Mouse (Mus musculus) naive thymus-derived CD4-positive, alpha-beta T cell, adult 5 months (primary cell): Measurements from ENCODE around the gene Gm15517. TPM values are rescaled to one million over a fixed set of nuclear protein-coding genes. Genes with fewer than 3 reads are reported as not detected.

Source experiments
- polyA plus RNA-seq: library from polyadenylated mRNA; unstranded; fragments of 100-300 nt; shearing (Covaris generic); gene quantifications from one replicate; pipeline ENCODE4 v1.2.1, GENCODE M21; 2017

The Gm15517 gene
- polyA plus RNA-seq = not detected

GRCm38 (mm10) chr7:44261147-44261546 lies at the start of gene Gm15517:
Gm15517 (plus strand) TSS chr7:44261447.

GRCm38 (mm10) chr7:44215645-44216044 lies 45.6 kb upstream of the Gm15517 start, which contains the start of gene Klk1b5:
Klk1b5 (plus strand) TSS chr7:44215945.

GRCm38 (mm10) chr7:44225076-44225475 lies 36.2 kb upstream of the Gm15517 start, which contains the start of gene Klk1:
Klk1 (plus strand) TSS chr7:44225360.

GRCm38 (mm10) chr7:44235909-44236308 lies 25.3 kb upstream of the Gm15517 start, which contains the start of gene Gm36864:
Gm36864 (plus strand) TSS chr7:44236177.

GRCm38 (mm10) chr7:44246055-44246983 lies 14.9 kb upstream of the Gm15517 start, which contains the start of the genes 1700028J19Rik and 2410002F23Rik:
1700028J19Rik (minus strand) TSS chr7:44246695.
2410002F23Rik (plus strand) TSS chr7:44246722.

GRCm38 (mm10) chr7:44257278-44257677 lies 4.0 kb upstream of the Gm15517 start, which contains the start of gene Acp4:
Acp4 (minus strand) TSS chr7:44257378.

GRCm38 (mm10) chr7:44306516-44307240 lies 45.4 kb downstream of the Gm15517 start, which contains the start of gene Clec11a:
Clec11a (minus strand) TSS chr7:44306902.

GRCm38 (mm10) chr7:44309475-44310284 lies 48.4 kb downstream of the Gm15517 start, which contains the start of gene Shank1:
Shank1 (plus strand) TSS chr7:44310253.

Other genes starting within 250 kb of the Gm15517 start
- not detected for gene Klk1b26, start 249.3 kb upstream of the Gm15517 start, polyA plus RNA-seq
- gene Klk1b27, start 209.2 kb upstream of the Gm15517 start, polyA plus RNA-seq = not detected
- gene Klk1b21, start 159.1 kb upstream of the Gm15517 start, polyA plus RNA-seq = not detected
- not detected for gene Klk1b22, start 148.8 kb upstream of the Gm15517 start, polyA plus RNA-seq
- not detected for gene Klk1b16, start 124.7 kb upstream of the Gm15517 start, polyA plus RNA-seq
- gene Klk1b24, start 73.2 kb upstream of the Gm15517 start, polyA plus RNA-seq = not detected
- not detected for gene Klk1b3, start 63.3 kb upstream of the Gm15517 start, polyA plus RNA-seq
- not detected for gene Klk1b4, start 54.0 kb upstream of the Gm15517 start, polyA plus RNA-seq
- gene Klk1b5, start 45.5 kb upstream of the Gm15517 start, polyA plus RNA-seq = not detected
- gene Klk1, start 36.1 kb upstream of the Gm15517 start, polyA plus RNA-seq = not detected
- gene Gm36864, start 25.3 kb upstream of the Gm15517 start, polyA plus RNA-seq = not detected
- gene 1700028J19Rik, start 14.8 kb upstream of the Gm15517 start, polyA plus RNA-seq = 1.1 TPM
- 266 TPM for gene 2410002F23Rik, start 14.7 kb upstream of the Gm15517 start, polyA plus RNA-seq
- gene Acp4, start 4.1 kb upstream of the Gm15517 start, polyA plus RNA-seq = not detected
- gene Clec11a, start 45.5 kb downstream of the Gm15517 start, polyA plus RNA-seq = 0.46 TPM
- gene Shank1, start 48.8 kb downstream of the Gm15517 start, polyA plus RNA-seq = 0.09 TPM
- 0.49 TPM for gene Syt3, start 122.7 kb downstream of the Gm15517 start, polyA plus RNA-seq
- gene 1700008O03Rik, start 124.4 kb downstream of the Gm15517 start, polyA plus RNA-seq = 0.66 TPM
- gene Lrrc4b, start 167.6 kb downstream of the Gm15517 start, polyA plus RNA-seq = not detected
- gene Aspdh, start 203.9 kb downstream of the Gm15517 start, polyA plus RNA-seq = not detected
- gene Josd2, start 206.5 kb downstream of the Gm15517 start, polyA plus RNA-seq = 69.6 TPM
- gene Emc10, start 235.1 kb downstream of the Gm15517 start, polyA plus RNA-seq = 180 TPM
- 3.1 TPM for gene Fam71e1, start 235.1 kb downstream of the Gm15517 start, polyA plus RNA-seq